In the genomic region with DNA sequence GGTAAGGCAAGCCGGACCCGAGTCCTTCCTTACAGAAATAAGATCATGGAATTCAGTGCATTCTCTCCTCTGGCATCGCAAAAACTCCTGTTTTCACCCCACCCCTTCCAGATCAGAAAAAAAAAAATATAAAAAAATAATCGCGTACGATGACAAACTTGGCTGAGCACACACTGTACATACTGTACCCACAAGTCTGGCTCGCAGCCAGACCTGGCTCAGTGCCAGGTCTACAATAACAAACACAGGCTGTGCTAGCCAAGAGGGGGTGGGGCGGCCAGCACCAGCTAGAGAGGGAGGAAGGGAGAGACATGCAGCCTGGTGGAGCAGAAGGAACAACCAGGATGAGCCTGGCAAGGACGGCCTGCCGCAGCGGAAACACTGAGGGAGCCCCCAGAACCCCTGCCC, we compare ENCODE assay signal across 8 mouse cellular contexts.
DNase-seq lines count a peak whose midpoint lies in the region; ATAC-seq lines count a peak whose summit lies in the region.

No protein-coding gene starts in this region.

- H3K9me3 ChIP-seq in hindbrain, embryonic 16.5 days (ENCODE audit: control insufficient read depth, low read length), result no peaks in the 10 kb centered on the region

- peak overlapping the region; percentile 31 for H3K4me2 ChIP-seq in hindbrain, embryonic 16.5 days (ENCODE audit: low read length)

- peak overlapping the region; percentile 71 for H3K27ac ChIP-seq in hindbrain, embryonic 16.5 days (ENCODE audit: low read depth, low read length)

- no peaks in the 10 kb centered on the region for H3K36me3 ChIP-seq in hindbrain, embryonic 16.5 days (ENCODE audit: control insufficient read depth, insufficient read depth, low read length)

- no peak overlapping the region for H3K4me3 ChIP-seq in hindbrain, embryonic 16.5 days (ENCODE audit: low read length)

- peak; percentile 7 for DNase-seq in R1 (ENCODE audit: low read depth, low spot score)
- DNase-seq in cerebellum, postnatal 25 days, result peak; percentile 98 to 99
- peak; percentile 97 to 98 for DNase-seq in gastrocnemius, adult 8-10 months (ENCODE audit: low spot score in 2 of 2)
- peak; percentile 82 for DNase-seq in left cerebral cortex, adult 11 months (ENCODE audit: low spot score)
- DNase-seq in lung, postnatal 25 days (ENCODE audit: low spot score), result peak; percentile 97
- peak; percentile 98 for DNase-seq in retina, postnatal 1 day
- DNase-seq in thymus, postnatal 4 days, result peak; percentile 48

- peaks cover 50% of the 10 kb centered on the region for H3K4me1 ChIP-seq in hindbrain, embryonic 16.5 days (ENCODE audit: control insufficient read depth, insufficient read depth, low read depth, low read length)

- H3K9ac ChIP-seq in hindbrain, embryonic 16.5 days (ENCODE audit: low read depth, low read length), result peak overlapping the region; percentile 48

- peak; percentile 91 for ATAC-seq in hindbrain, embryonic 16.5 days

- H3K27me3 ChIP-seq in hindbrain, embryonic 16.5 days (replicated peaks; ENCODE audit: control insufficient read depth, insufficient read depth, low read length), result no peaks in the 10 kb centered on the region

- 8% methylated on average over 11 of the region's 11 CpGs for WGBS in hindbrain, embryonic 16.5 days

Comparison
In these comparisons a context has a peak if more than half of its experiments do, and no peak if none do; other contexts are left out.
1. DNase-seq: peak in every context shown above with its lines; median percentile 98 in cerebellum, postnatal 25 days; 98 in retina, postnatal 1 day; 98 in gastrocnemius, adult 8-10 months; 97 in lung, postnatal 25 days; 82 in left cerebral cortex, adult 11 months; 48 in thymus, postnatal 4 days; 7 in R1.